Mouse (Mus musculus) T-helper 17 cell (primary cell): ENCODE data around the gene Ctbp1.

Experiments used
- in situ Hi-C, 2 experiments: fragments of 300-600 bp; cut with MboI, MseI; formaldehyde crosslinking; loops; 1 replicate in 1 of 2; 2 replicates in 1 of 2; pipeline ENCODE4 v1.15.1; 2025; ENCODE audit warnings: high pct_unique_total_duplicates in 2 of 2

The Ctbp1 gene

DNA sequence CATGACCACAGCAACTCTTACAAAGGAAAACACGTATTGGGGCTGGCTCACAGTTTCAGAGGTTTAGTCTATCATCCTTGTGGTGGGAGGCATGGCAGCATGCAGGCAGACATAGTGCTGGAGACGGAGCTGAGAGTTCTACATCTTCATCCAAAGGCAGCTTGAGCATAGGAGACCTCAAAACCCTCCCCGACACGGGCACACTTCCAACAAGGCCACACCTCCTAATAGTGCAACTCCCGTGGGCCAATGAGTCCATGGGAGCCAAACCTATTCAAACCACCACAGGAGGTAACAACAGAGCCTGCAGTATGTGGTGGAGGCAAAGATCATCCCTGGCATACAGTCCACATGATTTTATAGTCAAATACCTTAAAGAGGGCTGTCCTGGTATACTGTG lies 63.5 kb downstream of the Ctbp1 start:
- in situ Hi-C loops, result loop anchor here in 1 of 2 experiments (5.0 to 10.0 kb wide), 2 partner anchors 86 to 486 kb away; no protein-coding TSS in a partner anchor

DNA sequence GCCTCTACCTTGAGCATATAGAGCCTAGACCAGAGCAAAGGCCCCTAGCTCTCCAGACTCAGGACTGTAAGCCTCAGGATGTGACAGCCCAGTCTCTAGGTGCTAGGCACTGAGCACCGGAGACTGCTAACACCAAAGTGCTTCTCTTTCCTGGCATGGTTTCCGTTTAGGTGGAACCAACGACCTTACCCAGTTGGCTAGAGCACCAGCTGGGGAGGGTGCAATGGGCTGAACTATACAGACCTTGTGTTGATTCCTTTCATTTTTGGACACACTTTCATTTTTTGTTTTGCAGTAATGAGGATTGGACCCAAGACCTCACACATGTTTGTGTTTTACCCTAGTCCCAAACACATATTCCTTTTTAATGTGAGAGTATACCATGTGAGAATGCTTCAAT lies 64.3 kb downstream of the Ctbp1 start:
- in situ Hi-C loops, result loop anchor here in 1 of 2 experiments (5.0 to 10.0 kb wide), 2 partner anchors 87 to 486 kb away; no protein-coding TSS in a partner anchor

DNA sequence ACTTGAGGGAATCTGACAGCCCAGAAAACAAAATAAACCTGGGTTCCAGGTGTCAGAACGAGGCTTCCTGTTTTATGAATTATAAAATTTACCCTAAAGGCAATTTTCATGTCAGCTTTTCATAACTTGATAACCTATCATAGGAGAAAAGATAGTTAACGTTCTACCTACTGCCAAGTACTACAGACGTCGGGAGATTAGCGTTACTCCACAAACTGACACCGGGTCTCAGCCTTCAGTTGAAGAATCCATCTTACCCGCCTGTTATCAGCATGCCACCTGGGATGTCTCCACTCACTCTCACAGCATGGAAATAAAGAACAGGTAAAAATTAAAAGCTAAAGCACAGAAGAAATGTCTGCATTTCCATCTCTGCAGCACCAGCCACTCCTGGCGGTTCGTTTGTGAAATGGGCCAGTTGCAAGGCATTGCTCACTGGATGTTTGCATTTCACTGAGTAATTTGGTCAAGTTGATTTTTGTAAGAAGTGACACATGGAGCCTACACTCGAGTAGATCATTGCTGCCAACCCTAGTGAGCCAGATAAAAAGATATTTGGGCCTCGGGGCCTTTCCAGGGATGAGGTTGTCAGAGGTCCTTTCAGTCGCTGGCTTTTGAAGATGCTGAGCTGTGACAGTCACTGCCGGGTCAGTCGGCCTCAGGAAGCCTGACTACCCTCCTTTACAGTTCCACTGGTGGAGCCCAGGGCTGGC lies 66.1 kb downstream of the Ctbp1 start:
- in situ Hi-C loops, result no loop called here

DNA sequence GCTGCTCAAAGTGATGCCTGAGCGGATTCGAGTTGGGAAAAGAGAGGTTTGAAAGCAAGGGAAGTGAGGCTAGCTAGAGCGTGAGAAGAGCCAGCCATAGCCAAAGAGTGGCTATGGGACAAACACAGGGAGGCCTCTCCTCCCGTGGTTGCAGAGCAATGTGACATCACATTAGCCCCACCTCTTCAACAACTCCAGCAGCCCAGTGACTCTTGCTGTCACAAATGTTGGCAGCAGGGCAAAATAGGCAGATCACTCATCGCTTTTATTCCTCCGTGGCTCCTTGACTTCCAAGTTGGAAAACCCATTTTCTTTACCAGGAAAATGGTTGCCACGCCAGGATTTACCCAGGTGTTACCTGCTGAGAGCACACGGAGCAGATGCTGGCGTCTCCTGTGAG lies 67.7 kb downstream of the Ctbp1 start:
- in situ Hi-C loops, result no loop called here

DNA sequence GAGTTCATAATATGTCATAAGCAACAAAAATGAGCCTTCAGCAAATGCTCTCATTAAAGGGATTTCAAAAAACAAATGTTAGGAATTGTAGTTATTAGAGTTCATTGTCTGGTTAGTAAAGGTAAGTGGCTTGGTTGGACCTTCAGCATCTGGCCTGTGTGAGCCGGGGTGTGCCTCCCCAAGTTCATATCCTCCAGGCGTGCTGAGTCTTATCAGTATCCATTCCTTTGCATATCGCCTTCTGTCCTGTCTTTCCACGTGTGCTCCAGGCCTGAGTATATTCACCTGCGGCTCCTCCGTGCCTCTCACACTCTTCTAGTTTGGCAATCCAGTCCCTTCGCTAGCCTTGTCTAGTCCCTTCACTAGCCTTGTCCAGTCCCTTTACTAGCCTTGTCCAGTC lies 68.5 kb downstream of the Ctbp1 start:
- in situ Hi-C loops, result no loop called here

DNA sequence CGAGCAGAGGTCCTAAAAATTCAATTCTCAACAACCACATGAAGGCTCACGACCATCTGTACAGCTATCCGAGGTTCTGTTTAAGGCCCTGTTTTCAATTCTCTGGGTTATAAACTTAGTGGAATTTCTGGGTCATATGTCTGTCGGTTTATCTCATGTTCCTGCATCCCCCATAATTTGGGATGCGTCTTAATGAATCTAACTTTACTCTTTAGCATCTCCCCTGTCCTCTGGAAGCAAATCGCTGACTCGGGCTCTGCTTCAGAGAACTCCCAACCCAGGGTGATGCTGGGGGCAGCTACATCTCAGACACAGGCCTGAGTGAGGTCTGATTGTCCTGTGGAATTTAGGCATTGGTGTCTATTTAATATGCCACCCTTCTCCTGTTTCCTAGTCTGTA lies 70.5 kb downstream of the Ctbp1 start:
- in situ Hi-C loops, result no loop called here

DNA sequence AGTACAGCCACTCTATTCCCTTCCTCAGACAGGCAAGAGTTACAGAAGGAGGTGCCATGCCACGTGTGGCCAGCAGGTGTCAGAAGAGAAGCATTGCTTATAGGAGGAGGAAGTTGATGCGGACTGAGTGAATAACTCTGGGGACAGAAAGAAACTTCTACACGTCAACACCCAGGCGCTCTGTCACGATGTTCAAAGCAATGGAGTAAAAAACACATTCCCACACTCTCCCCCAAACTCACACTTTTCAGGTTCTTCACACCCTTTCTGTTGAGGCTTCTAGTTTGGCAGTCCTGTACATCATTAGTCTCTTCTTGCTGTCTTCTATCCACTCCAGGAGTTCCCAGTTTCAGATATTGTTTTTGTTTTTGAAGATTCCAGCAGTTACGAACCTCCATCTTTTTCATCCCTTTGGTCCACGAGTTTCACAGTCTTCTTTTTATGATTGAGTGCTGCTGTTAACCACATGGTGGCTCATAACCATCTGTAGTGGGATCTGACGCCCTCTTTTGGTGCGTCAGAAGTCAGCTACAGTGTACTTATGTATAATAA lies 71.0 kb downstream of the Ctbp1 start:
- in situ Hi-C loops, result no loop called here

DNA sequence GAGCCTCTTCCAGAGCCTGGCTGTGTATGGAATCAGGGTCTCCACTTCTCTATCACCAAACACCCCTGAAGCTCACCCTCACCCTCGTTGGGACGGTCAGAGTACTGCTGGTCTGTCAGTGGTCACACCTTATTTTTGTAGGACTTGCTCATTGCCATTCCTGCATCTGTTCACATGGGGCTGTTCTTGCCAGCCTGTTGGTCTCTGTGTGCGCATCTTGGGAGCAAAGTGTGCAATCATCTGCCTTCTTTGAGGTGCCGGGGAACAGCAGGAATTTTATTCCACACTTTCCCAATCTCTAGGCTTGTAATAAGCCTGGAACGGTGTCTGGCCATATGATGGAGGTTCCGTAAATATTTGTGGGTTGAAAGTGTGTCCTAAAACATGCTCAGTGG lies 71.6 kb downstream of the Ctbp1 start:
- in situ Hi-C loops, result no loop called here

DNA sequence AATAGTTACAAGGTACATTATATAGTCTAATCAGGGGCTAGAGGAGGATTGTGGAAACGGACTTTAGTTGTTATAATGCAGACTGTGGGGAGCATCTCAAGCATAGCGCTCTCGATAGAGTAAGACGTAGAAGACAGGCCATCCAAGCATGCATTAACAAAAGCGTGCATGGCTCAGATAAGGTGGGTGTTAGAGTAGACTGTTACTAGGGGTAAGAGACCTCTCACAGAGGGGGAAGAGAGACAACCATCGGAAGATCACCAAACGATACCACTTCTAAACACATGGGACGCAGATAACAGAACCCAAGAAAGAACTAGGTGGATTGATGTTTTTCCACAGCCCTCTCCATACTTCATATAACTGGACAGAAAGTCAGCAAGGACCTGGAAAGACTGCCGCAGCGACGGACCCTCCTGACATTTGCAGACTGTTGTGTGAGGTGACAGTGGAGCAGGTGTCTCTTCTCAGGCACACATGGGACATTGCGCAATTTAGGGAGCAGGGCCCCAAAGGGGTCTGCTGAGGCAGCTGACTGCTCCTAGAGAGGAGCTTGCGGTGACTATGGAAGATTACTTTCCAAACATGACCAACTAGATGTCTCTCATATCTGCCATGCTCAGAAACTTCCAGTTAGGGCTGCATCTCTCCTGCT lies 72.2 kb downstream of the Ctbp1 start:
- in situ Hi-C loops, result no loop called here

DNA sequence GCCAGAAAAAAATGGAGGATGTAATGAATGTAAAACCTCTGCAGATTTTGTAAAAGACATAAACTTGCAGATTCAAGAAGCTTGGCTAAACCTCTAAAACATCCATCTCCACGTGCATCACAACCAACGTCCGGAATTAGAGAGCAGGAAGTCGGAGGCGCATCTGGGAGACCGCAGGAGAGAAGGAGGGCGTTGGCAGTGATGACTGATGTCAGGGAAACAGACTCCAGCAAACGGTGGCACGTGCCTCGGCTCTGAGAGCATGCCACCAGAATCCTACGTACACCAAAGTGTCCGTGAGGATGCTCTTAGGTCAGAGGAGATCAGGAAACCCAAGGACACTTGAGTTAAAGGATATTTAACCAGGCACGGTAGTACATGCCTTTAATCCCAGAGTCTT lies 73.1 kb downstream of the Ctbp1 start:
- in situ Hi-C loops, result no loop called here

DNA sequence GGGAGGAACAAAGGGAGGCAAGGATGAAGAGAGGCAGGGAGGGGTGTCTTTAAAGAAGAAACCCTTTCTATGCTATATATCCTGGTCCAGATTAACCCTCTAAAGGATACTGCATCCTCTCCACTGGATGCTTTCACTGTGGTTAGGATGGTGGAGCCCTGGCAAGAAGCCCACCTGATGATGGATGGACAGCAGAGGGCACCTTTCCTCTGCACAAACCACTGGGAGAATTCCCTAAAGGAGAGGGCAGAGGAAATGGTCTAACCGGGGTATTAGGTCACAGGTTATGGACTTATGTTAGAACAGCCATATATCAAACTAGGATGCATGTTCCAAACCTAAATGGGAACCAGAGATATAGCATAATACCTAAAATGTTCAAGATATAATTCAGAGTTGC lies 74.7 kb downstream of the Ctbp1 start:
- in situ Hi-C loops, result no loop called here
